Mouse (Mus musculus) intestine, embryonic 15.5 days (tissue): ENCODE data around the gene Tsga8. TPM values are rescaled to one million over a fixed set of nuclear protein-coding genes. Genes with fewer than 3 reads are reported as not detected.

Experiments
- ATAC-seq: fragments of 200-750 bp; cut with Nextera tagmentation; 2 replicates; pipeline ENCODE4 v1.8.0; 2017; ENCODE audit warnings: moderate TSS enrichment, moderate library complexity
- H3K27ac ChIP-seq: fragments of 300-500 bp; sonication (generic); 2 replicates; pipeline ENCODE4 v1.5.1; 2015; ENCODE audit warnings: mild to moderate bottlenecking, inconsistent platforms
- H3K27me3 ChIP-seq: fragments of 300-500 bp; sonication (generic); replicated peaks from 2 replicates; pipeline ENCODE4 v1.6.1; 2015; ENCODE audit warnings: inconsistent platforms
- H3K36me3 ChIP-seq: fragments of 300-500 bp; sonication (generic); 2 replicates; pipeline ENCODE4 v1.6.1; 2015; ENCODE audit warnings: inconsistent platforms
- H3K4me1 ChIP-seq: fragments of 300-500 bp; sonication (generic); replicated peaks from 2 replicates; pipeline ENCODE4 v1.6.1; 2015; ENCODE audit warnings: inconsistent platforms
- H3K4me2 ChIP-seq: fragments of 300-500 bp; sonication (generic); replicated peaks from 2 replicates; pipeline ENCODE4 v1.6.1; 2015; ENCODE audit warnings: mild to moderate bottlenecking, inconsistent platforms
- H3K4me3 ChIP-seq: fragments of 300-500 bp; sonication (generic); replicated peaks from 2 replicates; pipeline ENCODE4 v1.5.1; 2015; ENCODE audit warnings: inconsistent platforms
- H3K9ac ChIP-seq: fragments of 300-500 bp; sonication (generic); 2 replicates; pipeline ENCODE4 v1.6.1; 2015; ENCODE audit warnings: inconsistent platforms
- H3K9me3 ChIP-seq: fragments of 300-500 bp; sonication (generic); 2 replicates; pipeline ENCODE4 v1.6.1; 2016; ENCODE audit warnings: inconsistent platforms
- WGBS: fragments of 180-500 bp; shearing (Covaris S2); methylation state at CpG from one replicate; pipeline ENCODE4 v1.1.7; 2015; 5-methylcytosine and 5-hydroxymethylcytosine counted together
- polyA plus RNA-seq: library from polyadenylated mRNA; unstranded; fragments of >200 nt; fragmentation: Nextera tagmentation; extraction: Ambion mirVana; gene quantifications from 2 replicates; pipeline ENCODE4 v1.2.1, GENCODE M21; 2015

Tsga8 gene
- not detected in 2 replicates for polyA plus RNA-seq

- Histone ChIP-seq H3K36me3 (no peaks in the 10 kb centered on the region), H3K27ac (no peak within 1 kb of the TSS), H3K4me3 (no peak within 1 kb of the TSS), H3K4me1 (no peaks in the 10 kb centered on the region), H3K9ac (no peak within 1 kb of the TSS), H3K27me3 (no peaks in the 10 kb centered on the region), H3K9me3 (no peaks in the 10 kb centered on the region), H3K4me2 (no peak within 1 kb of the TSS)
- WGBS, result 87% methylated on average over 15 of the region's 15 CpGs
- no peak for ATAC-seq
These were observed at the start of gene Tsga8 for GRCm38 (mm10) chrX:83487598-83487997. Gene Tsga8, minus strand, starts transcription at chrX:83487924.
